ENCODE assay signal across 18 mouse cellular contexts in the genomic region with DNA sequence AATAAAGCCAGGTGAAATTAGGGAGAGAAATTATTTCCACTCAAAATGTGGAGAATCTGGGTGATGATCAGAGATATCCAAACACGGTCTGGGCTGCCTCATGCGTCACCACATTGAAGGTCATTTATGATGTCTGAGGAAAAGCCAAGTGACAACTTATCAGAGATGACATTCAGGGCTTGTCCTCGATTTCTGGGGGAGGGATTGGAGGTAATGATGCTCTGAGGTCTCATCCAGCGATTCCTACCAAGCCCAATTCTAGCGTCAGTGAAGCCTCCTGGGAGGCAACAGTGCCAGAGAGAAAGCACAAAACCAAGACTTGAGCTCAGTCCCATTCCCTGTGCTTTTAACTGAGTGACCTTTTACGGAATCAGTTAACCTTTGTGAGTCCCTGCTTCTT.
DNase-seq lines count a peak whose midpoint lies in the region.
"Had no signal": no experiment of that assay in that cellular context is flagged by ENCODE, and none has a peak within 500 bp of the region (broad histone marks: within the 10 kb centered on the region; RNA-seq: fewer than 3 reads in every experiment).

No protein-coding gene starts in this region.

- no peaks in the 10 kb centered on the region for H3K27me3 ChIP-seq in forebrain, embryonic 10.5 days (ENCODE audit: poor library complexity, severe bottlenecking)
- H3K27me3 ChIP-seq: embryonic facial prominence, embryonic 13.5 days; embryonic facial prominence, embryonic 15.5 days; forebrain, embryonic 13.5 days; forebrain, embryonic 15.5 days had no signal

- H3K9me3 ChIP-seq in forebrain, embryonic 10.5 days: no peaks in the 10 kb centered on the region
- H3K9me3 ChIP-seq: embryonic facial prominence, embryonic 13.5 days; embryonic facial prominence, embryonic 15.5 days; forebrain, embryonic 13.5 days; forebrain, embryonic 15.5 days had no signal

- H3K27ac ChIP-seq in forebrain, embryonic 10.5 days: no peak overlapping the region
- H3K27ac ChIP-seq: embryonic facial prominence, embryonic 13.5 days; embryonic facial prominence, embryonic 15.5 days; forebrain, embryonic 13.5 days; forebrain, embryonic 15.5 days had no signal

- H3K4me1 ChIP-seq in forebrain, embryonic 10.5 days: no peaks in the 10 kb centered on the region
- H3K4me1 ChIP-seq: embryonic facial prominence, embryonic 13.5 days; embryonic facial prominence, embryonic 15.5 days; forebrain, embryonic 13.5 days; forebrain, embryonic 15.5 days had no signal

- no peaks in the 10 kb centered on the region for H3K36me3 ChIP-seq in forebrain, embryonic 10.5 days (replicated peaks)
- H3K36me3 ChIP-seq: embryonic facial prominence, embryonic 13.5 days; embryonic facial prominence, embryonic 15.5 days; forebrain, embryonic 15.5 days had no signal

- DNase-seq in adrenal gland, adult 2 months: peak; percentile 65
- no peak for DNase-seq in adrenal gland, postnatal 25 days
- DNase-seq in adrenal gland, postnatal 10 days: peak; percentile 41
- DNase-seq in adrenal gland, postnatal 36 days: peak; percentile 45 to 49
- no peak for DNase-seq in forebrain, embryonic 10.5 days (ENCODE audit: extremely low spot score, low spot score)
- no peak for DNase-seq in natural killer cell, adult 2 months (ENCODE audit: low spot score in 2 of 2)
- DNase-seq: cerebellum, adult 11 months; cerebellum, adult 18-20 months; cerebellum, adult 9-10 months; cerebellum, postnatal 14 days; cerebellum, postnatal 36 days; embryo, embryonic 11 days; forebrain, postnatal 0 days had no signal

- H3K4me3 ChIP-seq in forebrain, embryonic 10.5 days: no peak overlapping the region
- H3K4me3 ChIP-seq: embryonic facial prominence, embryonic 13.5 days; embryonic facial prominence, embryonic 15.5 days; erythroblast, embryonic 14.5 days; forebrain, embryonic 13.5 days; forebrain, embryonic 15.5 days had no signal

- 87% methylated on average over 6 of the region's 6 CpGs for WGBS in forebrain, embryonic 10.5 days

Comparison
In these comparisons a context has a peak if more than half of its experiments do, and no peak if none do; other contexts are left out.
1. DNase-seq: peak in adrenal gland, adult 2 months (single experiment), adrenal gland, postnatal 10 days (single experiment) and adrenal gland, postnatal 36 days (2 of 2); none in adrenal gland, postnatal 25 days (single experiment), forebrain, embryonic 10.5 days (single experiment) and natural killer cell, adult 2 months (0 of 2).